Mouse (Mus musculus): Measurements from ENCODE around the gene Spaar.
"Not testable (repeated sequence)": the region's sequence is repeated elsewhere in the genome, so short reads cannot be mapped to it uniquely, and the experiment has no call there.

The Spaar gene

GRCm38 (mm10) chr4:43728576-43728954 is 1.3 kb upstream of the Spaar start:
- DNase-seq (ENCODE audit: low spot score), result no peak

GRCm38 (mm10) chr4:43729126-43729525 is 708 bp upstream of the Spaar start:
- peak; percentile 58 for DNase-seq (ENCODE audit: low spot score)

GRCm38 (mm10) chr4:43730750-43731297 is 990 bp downstream of the Spaar start:
- peak; percentile 47 for DNase-seq (ENCODE audit: low spot score)

GRCm38 (mm10) chr4:43732171-43732570 is 2.3 kb downstream of the Spaar start:
- DNase-seq (ENCODE audit: low spot score), result peak; percentile 40

- peak; percentile 41 for DNase-seq (ENCODE audit: low spot score)
These were observed 3.4 kb downstream of the Spaar start for GRCm38 (mm10) chr4:43733186-43733585.

- DNase-seq (ENCODE audit: low spot score), result peak; percentile 37
These were observed 7.3 kb downstream of the Spaar start for GRCm38 (mm10) chr4:43737144-43737543.

GRCm38 (mm10) chr4:43738989-43739674 is 9.3 kb downstream of the Spaar start:
- DNase-seq (ENCODE audit: low spot score), result peak; percentile 26

- DNase-seq (ENCODE audit: low spot score), result peak; percentile 63
These were observed 11.7 kb downstream of the Spaar start for GRCm38 (mm10) chr4:43741526-43741925.

GRCm38 (mm10) chr4:43742637-43743036 is 12.8 kb downstream of the Spaar start:
- DNase-seq (ENCODE audit: low spot score), result no peak

GRCm38 (mm10) chr4:43743099-43743498 is 13.3 kb downstream of the Spaar start:
- DNase-seq (ENCODE audit: low spot score), result no peak

GRCm38 (mm10) chr4:43745187-43745586 is 15.4 kb downstream of the Spaar start:
- DNase-seq (ENCODE audit: low spot score), result no peak

GRCm38 (mm10) chr4:43757213-43757612 is 27.4 kb downstream of the Spaar start:
- no peak for DNase-seq (ENCODE audit: low spot score)

GRCm38 (mm10) chr4:43759571-43760418 is 30.0 kb downstream of the Spaar start:
- DNase-seq (ENCODE audit: low spot score), result no peak

- DNase-seq (ENCODE audit: low spot score), result peak; percentile 81
These were observed 30.6 kb downstream of the Spaar start for GRCm38 (mm10) chr4:43760460-43760859.

- DNase-seq (ENCODE audit: low spot score), result no peak
These were observed 31.5 kb downstream of the Spaar start for GRCm38 (mm10) chr4:43761336-43761735.

GRCm38 (mm10) chr4:43763410-43763809 is 33.6 kb downstream of the Spaar start:
- peak; percentile 70 for DNase-seq (ENCODE audit: low spot score)

GRCm38 (mm10) chr4:43768341-43768740 is 38.5 kb downstream of the Spaar start:
- peak; percentile 6 for DNase-seq (ENCODE audit: low spot score)

- peak; percentile 36 for DNase-seq (ENCODE audit: low spot score)
These were observed 39.5 kb downstream of the Spaar start for GRCm38 (mm10) chr4:43769374-43769773.

GRCm38 (mm10) chr4:43770909-43771308 is 41.1 kb downstream of the Spaar start, which contains the start of gene Olfr159:
Gene Olfr159 (minus strand): TSS chr4:43771009.
- peak; percentile 16 for DNase-seq (ENCODE audit: low spot score)

GRCm38 (mm10) chr4:43771626-43772025 is 41.8 kb downstream of the Spaar start:
- peak; percentile 30 for DNase-seq (ENCODE audit: low spot score)

- DNase-seq (ENCODE audit: low spot score), result no peak
These were observed 42.5 kb downstream of the Spaar start for GRCm38 (mm10) chr4:43772304-43772703.

- no peak for DNase-seq (ENCODE audit: low spot score)
These were observed 65.5 kb downstream of the Spaar start for GRCm38 (mm10) chr4:43795296-43795695.

GRCm38 (mm10) chr4:43795844-43796243 is 66.0 kb downstream of the Spaar start:
- not testable (repeated sequence) for DNase-seq (ENCODE audit: low spot score)

Data from testis, postnatal 10 days (tissue).